Mouse (Mus musculus): Measurements from ENCODE around the gene Arhgap30. TPM values are rescaled to one million over a fixed set of nuclear protein-coding genes. Genes with fewer than 3 reads are reported as not detected.

Arhgap30 gene
- polyA plus RNA-seq, 1 experiment from 2014 or later = 2.9 TPM

- H3K4me1 ChIP-seq = peaks cover 21% of the 10 kb centered on the region
- 1% methylated on average over 46 of the region's 46 CpGs for WGBS
- H3K9me3 ChIP-seq = no peaks in the 10 kb centered on the region
Measured at GRCm38 (mm10) chr1:171437264-171438013, 48.7 kb downstream of the Arhgap30 start, which contains the start of gene F11r. Gene F11r, plus strand, starts transcription at chr1:171437535.

GRCm38 (mm10) chr1:171438014-171438670, 49.4 kb downstream of the Arhgap30 start:
- Histone ChIP-seq H3K36me3 (no peaks in the 10 kb centered on the region), H3K9me3 (no peaks in the 10 kb centered on the region), H3K9ac (peak overlapping the region; percentile 32; the same call in 1 of the 2 replicates), H3K4me1 (peaks cover 26% of the 10 kb centered on the region), H3K27ac (peak overlapping the region; percentile 91), H3K4me3 (replicated peaks) (peak overlapping the region; percentile 51), H3K4me2 (peak overlapping the region; percentile 56), H3K27me3 (replicated peaks) (no peaks in the 10 kb centered on the region)
- 5% methylated on average over 18 of the region's 18 CpGs for WGBS
- ATAC-seq (ENCODE audit: insufficient read depth, low FRiP score, low read depth) = no peak

More at GRCm38 (mm10) chr1:171437264-171438013, 48.7 kb downstream of the Arhgap30 start, which contains the start of gene F11r:
- peak; percentile 90 for ATAC-seq (ENCODE audit: insufficient read depth, low FRiP score, low read depth)
- Histone ChIP-seq H3K27ac (peak within 1 kb of the TSS; percentile 91), H3K4me2 (peak within 1 kb of the TSS; percentile 56), H3K27me3 (replicated peaks) (no peaks in the 10 kb centered on the region), H3K4me3 (replicated peaks) (peak within 1 kb of the TSS; percentile 51), H3K9ac (peak within 1 kb of the TSS; percentile 32; the same call in 1 of the 2 replicates), H3K36me3 (no peaks in the 10 kb centered on the region)

- H3K27me3 ChIP-seq (replicated peaks) = no peaks in the 10 kb centered on the region
- no peak overlapping the region for H3K9ac ChIP-seq
- H3K9me3 ChIP-seq = no peaks in the 10 kb centered on the region
- WGBS = 23% methylated on average over 8 of the region's 8 CpGs
- H3K4me2 ChIP-seq = peak overlapping the region; percentile 56
- peak overlapping the region; percentile 91 for H3K27ac ChIP-seq
- peaks cover 26% of the 10 kb centered on the region for H3K4me1 ChIP-seq
- no peaks in the 10 kb centered on the region for H3K36me3 ChIP-seq
- no peak for ATAC-seq (ENCODE audit: insufficient read depth, low FRiP score, low read depth)
- peak overlapping the region; percentile 51 for H3K4me3 ChIP-seq (replicated peaks)
Measured at GRCm38 (mm10) chr1:171439072-171439471, 50.3 kb downstream of the Arhgap30 start.

GRCm38 (mm10) chr1:171440025-171440725, 51.4 kb downstream of the Arhgap30 start:
- Histone ChIP-seq H3K27ac (peak overlapping the region; percentile 91), H3K4me3 (replicated peaks) (peak overlapping the region; percentile 51), H3K4me2 (peak overlapping the region; percentile 56), H3K9ac (no peak overlapping the region), H3K4me1 (peaks cover 26% of the 10 kb centered on the region), H3K27me3 (replicated peaks) (no peaks in the 10 kb centered on the region), H3K36me3 (no peaks in the 10 kb centered on the region), H3K9me3 (no peaks in the 10 kb centered on the region)
- WGBS = 15% methylated on average over 9 of the region's 9 CpGs
- no peak for ATAC-seq (ENCODE audit: insufficient read depth, low FRiP score, low read depth)

- H3K4me2 ChIP-seq = peak overlapping the region; percentile 56
- no peak overlapping the region for H3K9ac ChIP-seq
- no peaks in the 10 kb centered on the region for H3K27me3 ChIP-seq (replicated peaks)
- H3K9me3 ChIP-seq = no peaks in the 10 kb centered on the region
- peak overlapping the region; percentile 51; the same call in 1 of the 2 replicates for H3K4me3 ChIP-seq (replicated peaks)
- peaks cover 22% of the 10 kb centered on the region for H3K4me1 ChIP-seq
- H3K36me3 ChIP-seq = no peaks in the 10 kb centered on the region
- peak; percentile 63 for ATAC-seq (ENCODE audit: insufficient read depth, low FRiP score, low read depth)
- WGBS = 43% methylated on average over 7 of the region's 7 CpGs
- peak overlapping the region; percentile 91 for H3K27ac ChIP-seq
Measured at GRCm38 (mm10) chr1:171441466-171442412, 53.0 kb downstream of the Arhgap30 start.

- 58% methylated on average over 8 of the region's 8 CpGs for WGBS
- H3K4me1 ChIP-seq = peaks cover 24% of the 10 kb centered on the region
- H3K36me3 ChIP-seq = no peaks in the 10 kb centered on the region
- H3K27ac ChIP-seq = peak overlapping the region; percentile 91
- H3K4me3 ChIP-seq (replicated peaks) = peak overlapping the region; percentile 14; the same call in 1 of the 2 replicates
- no peak for ATAC-seq (ENCODE audit: insufficient read depth, low FRiP score, low read depth)
- H3K9ac ChIP-seq = no peak overlapping the region
- no peaks in the 10 kb centered on the region for H3K27me3 ChIP-seq (replicated peaks)
- no peaks in the 10 kb centered on the region for H3K9me3 ChIP-seq
- H3K4me2 ChIP-seq = peak overlapping the region; percentile 56
Measured at GRCm38 (mm10) chr1:171442413-171442760, 53.6 kb downstream of the Arhgap30 start.

GRCm38 (mm10) chr1:171445050-171445449, 56.3 kb downstream of the Arhgap30 start:
- Histone ChIP-seq H3K9me3 (no peaks in the 10 kb centered on the region), H3K36me3 (no peaks in the 10 kb centered on the region), H3K27ac (no peak overlapping the region), H3K4me1 (peaks cover 19% of the 10 kb centered on the region), H3K4me3 (replicated peaks) (no peak overlapping the region), H3K9ac (no peak overlapping the region), H3K27me3 (replicated peaks) (no peaks in the 10 kb centered on the region), H3K4me2 (no peak overlapping the region)
- 62% methylated on average over 5 of the region's 5 CpGs for WGBS
- no peak for ATAC-seq (ENCODE audit: insufficient read depth, low FRiP score, low read depth)

- ATAC-seq (ENCODE audit: insufficient read depth, low FRiP score, low read depth) = no peak
- Histone ChIP-seq H3K9me3 (no peaks in the 10 kb centered on the region), H3K27ac (no peak overlapping the region), H3K9ac (no peak overlapping the region), H3K36me3 (no peaks in the 10 kb centered on the region), H3K27me3 (replicated peaks) (no peaks in the 10 kb centered on the region), H3K4me2 (no peak overlapping the region), H3K4me3 (replicated peaks) (no peak overlapping the region), H3K4me1 (peaks cover 14% of the 10 kb centered on the region; the same call in 1 of the 2 replicates)
- 46% methylated on average over 7 of the region's 7 CpGs for WGBS
Measured at GRCm38 (mm10) chr1:171446854-171447253, 58.1 kb downstream of the Arhgap30 start.

- 12% methylated on average over 10 of the region's 10 CpGs for WGBS
Measured at GRCm38 (mm10) chr1:171447692-171448091, 58.9 kb downstream of the Arhgap30 start.

GRCm38 (mm10) chr1:171450062-171450461, 61.3 kb downstream of the Arhgap30 start:
- H3K36me3 ChIP-seq = no peaks in the 10 kb centered on the region
- peaks cover 9% of the 10 kb centered on the region; the same call in 1 of the 2 replicates for H3K4me1 ChIP-seq
- 71% methylated on average over 11 of the region's 11 CpGs for WGBS
- H3K4me2 ChIP-seq = no peak overlapping the region
- no peaks in the 10 kb centered on the region for H3K9me3 ChIP-seq
- H3K27me3 ChIP-seq (replicated peaks) = no peaks in the 10 kb centered on the region
- no peak overlapping the region for H3K27ac ChIP-seq
- no peak overlapping the region for H3K4me3 ChIP-seq (replicated peaks)
- ATAC-seq (ENCODE audit: insufficient read depth, low FRiP score, low read depth) = no peak
- no peak overlapping the region for H3K9ac ChIP-seq

More at GRCm38 (mm10) chr1:171447692-171448091, 58.9 kb downstream of the Arhgap30 start:
- Histone ChIP-seq H3K27ac (peak overlapping the region; percentile 33; the same call in 1 of the 2 replicates), H3K27me3 (replicated peaks) (no peaks in the 10 kb centered on the region), H3K9ac (no peak overlapping the region), H3K4me3 (replicated peaks) (no peak overlapping the region), H3K36me3 (no peaks in the 10 kb centered on the region), H3K9me3 (no peaks in the 10 kb centered on the region), H3K4me1 (peaks cover 13% of the 10 kb centered on the region; the same call in 1 of the 2 replicates), H3K4me2 (peak overlapping the region; percentile 4; the same call in 1 of the 2 replicates)
- no peak for ATAC-seq (ENCODE audit: insufficient read depth, low FRiP score, low read depth)

- no peak overlapping the region for H3K9ac ChIP-seq
- 60% methylated on average over 10 of the region's 10 CpGs for WGBS
- H3K27ac ChIP-seq = no peak overlapping the region
- ATAC-seq (ENCODE audit: insufficient read depth, low FRiP score, low read depth) = no peak
- H3K4me1 ChIP-seq = peaks cover 9% of the 10 kb centered on the region; the same call in 1 of the 2 replicates
- no peaks in the 10 kb centered on the region for H3K9me3 ChIP-seq
- no peaks in the 10 kb centered on the region for H3K36me3 ChIP-seq
- no peak overlapping the region for H3K4me2 ChIP-seq
- no peaks in the 10 kb centered on the region for H3K27me3 ChIP-seq (replicated peaks)
- H3K4me3 ChIP-seq (replicated peaks) = no peak overlapping the region
Measured at GRCm38 (mm10) chr1:171451001-171451400, 62.2 kb downstream of the Arhgap30 start.
